Mouse (Mus musculus) midbrain, postnatal 0 days (tissue): ENCODE data around the gene Als2. TPM values are rescaled to one million over a fixed set of nuclear protein-coding genes. Genes with fewer than 3 reads are reported as not detected.

ENCODE experiments used
- ATAC-seq: fragments of 200-750 bp; cut with Nextera tagmentation; 2 replicates; pipeline ENCODE4 v1.8.0; 2017; ENCODE audit warnings: moderate number of reproducible peaks, mild to moderate bottlenecking, moderate TSS enrichment, moderate library complexity; ENCODE audit not compliant: low FRiP score
- DNase-seq: peaks from one replicate; pipeline ENCODE4 v3.0.0-alpha.2; 2015; ENCODE audit warnings: low spot score
- H3K27ac ChIP-seq: fragments of 300-500 bp; sonication (generic); 2 replicates; pipeline ENCODE4 v1.5.1; 2014; ENCODE audit warnings: low read depth, mild to moderate bottlenecking, low read length, mixed read lengths
- H3K27me3 ChIP-seq: fragments of 300-500 bp; sonication (generic); 2 replicates; pipeline ENCODE4 v1.6.1; 2014; ENCODE audit warnings: low read length, control low read depth, mixed read lengths; ENCODE audit not compliant: insufficient read depth
- H3K36me3 ChIP-seq: fragments of 300-500 bp; sonication (generic); 2 replicates; pipeline ENCODE4 v1.6.1; 2014; ENCODE audit warnings: low read length, control low read depth, mixed read lengths; ENCODE audit not compliant: insufficient read depth
- H3K4me1 ChIP-seq: fragments of 300-500 bp; sonication (generic); 2 replicates; pipeline ENCODE4 v1.6.1; 2014; ENCODE audit warnings: mild to moderate bottlenecking, control low read depth, antibody characterized with exemption, low read length, mixed read lengths; ENCODE audit not compliant: insufficient read depth
- H3K4me2 ChIP-seq: fragments of 300-500 bp; sonication (generic); 2 replicates; pipeline ENCODE4 v1.6.1; 2014; ENCODE audit warnings: low read depth, mild to moderate bottlenecking, low read length, mixed read lengths; ENCODE audit not compliant: poor library complexity, severe bottlenecking
- H3K4me3 ChIP-seq: fragments of 300-500 bp; sonication (generic); 2 replicates; pipeline ENCODE4 v1.5.1; 2014; ENCODE audit warnings: low read depth, mild to moderate bottlenecking, low read length, moderate library complexity
- H3K9ac ChIP-seq: fragments of 300-500 bp; sonication (generic); replicated peaks from 2 replicates; pipeline ENCODE4 v1.6.1; 2014; ENCODE audit warnings: mild to moderate bottlenecking, low read length, moderate library complexity, mixed read lengths; ENCODE audit not compliant: poor library complexity, severe bottlenecking
- H3K9me3 ChIP-seq: fragments of 300-500 bp; sonication (generic); 2 replicates; pipeline ENCODE4 v1.6.1; 2016; ENCODE audit warnings: low read length, control low read depth
- CTCF ChIP-seq: IDR thresholded peaks from 2 replicates; pipeline ENCODE4 v1.5.1; 2016; ENCODE audit warnings: antibody characterized with exemption, mild to moderate bottlenecking
- WGBS: fragments of 180-500 bp; shearing (Covaris S2); extraction: QIAGEN DNeasy Blood & Tissue Kit; methylation state at CpG from one replicate; pipeline ENCODE4 v1.1.7; 2014; 5-methylcytosine and 5-hydroxymethylcytosine counted together
- polyA plus RNA-seq: library from polyadenylated mRNA; unstranded; fragments of >200 nt; fragmentation: Nextera tagmentation; extraction: Ambion mirVana; gene quantifications from 2 replicates; pipeline ENCODE4 v1.2.1, GENCODE M21; 2015
- total RNA-seq: library from RNA; depleted of rRNA; stranded (reverse); fragments of >200 nt; gene quantifications from 2 replicates; pipeline ENCODE4 v1.2.3, GENCODE M21; 2014

Gene Als2
- total and polyA plus RNA-seq, 2 experiments from 2014 or later, result 13.2 to 37.7 TPM

DNA sequence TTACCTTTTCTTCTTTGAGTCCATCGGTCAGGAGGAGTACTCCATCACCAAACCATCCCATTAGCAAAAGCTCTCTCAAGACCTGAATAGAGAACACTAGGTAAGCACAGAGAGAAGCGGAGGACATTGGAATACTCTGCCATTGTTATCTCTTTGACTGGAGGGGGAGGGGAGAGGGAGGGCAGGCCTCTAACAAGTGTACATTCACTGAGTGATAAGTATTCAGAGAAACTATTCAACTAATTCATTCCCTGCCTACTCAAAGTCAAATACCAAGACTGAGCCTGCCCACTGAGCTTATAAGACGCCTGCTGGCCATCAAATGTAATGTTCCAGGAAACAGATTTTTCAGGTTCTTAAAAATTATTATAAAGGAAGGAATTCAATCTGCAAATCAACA, 16.7 kb downstream of the Als2 start:
- H3K9ac ChIP-seq, result no peak overlapping the region
- H3K36me3 ChIP-seq, result peaks cover 10% of the 10 kb centered on the region
- DNase-seq, result no peak
- H3K4me1 ChIP-seq, result no peaks in the 10 kb centered on the region
- no peak for ATAC-seq
- 76% methylated on average over 3 of the region's 3 CpGs for WGBS
- H3K9me3 ChIP-seq, result no peaks in the 10 kb centered on the region
- no peak for TF ChIP-seq CTCF
- no peaks in the 10 kb centered on the region for H3K27me3 ChIP-seq
- H3K27ac ChIP-seq, result no peak overlapping the region
- H3K4me2 ChIP-seq, result no peak overlapping the region
- H3K4me3 ChIP-seq, result no peak overlapping the region

DNA sequence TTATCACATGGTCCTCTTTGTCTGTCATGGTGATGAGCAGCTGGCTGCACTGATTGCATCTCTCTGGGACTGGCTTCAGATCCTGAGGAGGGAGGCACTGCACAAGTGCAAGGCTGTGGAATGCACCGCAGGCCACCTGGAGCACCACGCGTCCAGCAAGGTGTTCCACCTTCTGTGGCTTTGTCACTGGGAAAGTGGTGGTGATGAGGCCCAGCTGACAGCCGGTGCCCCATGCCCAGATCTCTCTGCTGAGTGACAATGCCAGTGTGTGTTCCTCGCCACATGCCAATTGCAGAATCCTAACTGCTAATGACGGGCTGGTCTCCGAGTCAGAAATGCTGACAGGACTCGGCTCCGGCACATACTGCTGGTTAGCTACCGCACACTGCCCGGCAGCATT, 21.6 kb downstream of the Als2 start:
- Histone ChIP-seq H3K4me2 (no peak overlapping the region), H3K9me3 (no peaks in the 10 kb centered on the region), H3K27ac (no peak overlapping the region), H3K4me3 (no peak overlapping the region), H3K36me3 (peaks cover 22% of the 10 kb centered on the region), H3K4me1 (no peaks in the 10 kb centered on the region), H3K27me3 (no peaks in the 10 kb centered on the region), H3K9ac (no peak overlapping the region)
- ATAC-seq, result no peak
- TF ChIP-seq CTCF, result no peak
- 93% methylated on average over 11 of the region's 11 CpGs for WGBS
- DNase-seq, result peak; percentile 21

DNA sequence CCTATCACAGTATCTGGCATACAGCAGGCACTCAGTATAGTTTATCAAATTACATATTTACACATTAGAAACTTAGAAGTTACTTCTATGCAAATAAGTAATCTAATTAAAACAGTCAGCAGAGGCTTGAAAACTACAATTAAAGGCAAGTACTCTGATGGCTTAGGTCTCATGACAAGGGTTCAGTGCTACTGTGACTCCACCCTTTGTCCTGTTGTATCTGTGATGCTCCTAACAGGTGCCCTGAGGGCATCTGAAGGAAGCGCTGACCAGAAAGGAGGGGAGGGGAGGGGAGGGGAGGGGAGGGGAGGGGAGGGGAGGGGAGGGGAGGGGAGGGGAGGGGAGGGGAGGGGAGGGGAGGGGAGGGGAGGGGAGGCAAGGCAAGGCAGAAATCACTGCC, 24.1 kb downstream of the Als2 start:
- Histone ChIP-seq H3K4me3 (no peak overlapping the region), H3K9ac (no peak overlapping the region), H3K4me1 (no peaks in the 10 kb centered on the region), H3K27me3 (no peaks in the 10 kb centered on the region), H3K4me2 (no peak overlapping the region), H3K36me3 (peaks cover 30% of the 10 kb centered on the region), H3K9me3 (no peaks in the 10 kb centered on the region), H3K27ac (no peak overlapping the region)
- ATAC-seq (no peak), DNase-seq (no peak)
- TF ChIP-seq CTCF, result no peak
- WGBS, result no CpG with 5 or more reads among the region's 1 CpGs

DNA sequence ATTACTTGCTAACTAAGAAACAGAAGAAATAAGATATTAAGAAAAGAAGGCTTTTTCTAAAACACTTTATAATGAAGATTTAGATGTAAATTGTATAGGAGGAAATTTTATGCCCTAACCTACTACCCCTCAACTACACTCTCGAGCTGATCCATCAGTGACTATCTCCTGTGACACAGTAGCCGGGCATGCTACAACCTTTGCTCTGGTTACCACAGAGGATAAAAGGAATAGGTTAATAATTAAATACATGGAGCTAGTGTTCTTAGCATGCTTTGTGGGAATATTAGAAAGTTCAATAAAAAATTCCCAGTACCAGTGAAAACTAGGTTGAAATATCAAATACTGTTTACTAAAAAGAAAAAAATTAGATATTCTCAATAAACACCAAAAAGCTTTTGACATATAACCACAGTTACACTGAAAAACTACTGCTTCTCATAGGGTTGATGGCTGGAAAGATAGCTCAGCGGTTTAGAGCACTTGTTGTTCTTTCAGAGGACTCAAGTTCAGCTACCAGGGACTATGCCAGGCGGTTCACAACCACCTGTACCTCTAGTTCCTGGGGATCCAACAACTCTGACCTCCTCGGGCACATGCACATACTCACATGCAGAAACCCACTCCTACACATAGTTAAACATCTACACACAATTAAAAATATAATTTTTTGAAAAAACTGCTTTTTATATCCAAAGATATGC, 24.8 kb downstream of the Als2 start:
- DNase-seq (no peak), ATAC-seq (no peak)
- H3K4me1 ChIP-seq, result no peaks in the 10 kb centered on the region
- 84% methylated on average over 5 of the region's 5 CpGs for WGBS
- no peak overlapping the region for H3K27ac ChIP-seq
- H3K9ac ChIP-seq, result no peak overlapping the region
- no peaks in the 10 kb centered on the region for H3K27me3 ChIP-seq
- no peak for TF ChIP-seq CTCF
- H3K36me3 ChIP-seq, result peaks cover 25% of the 10 kb centered on the region
- H3K4me2 ChIP-seq, result no peak overlapping the region
- no peak overlapping the region for H3K4me3 ChIP-seq
- no peaks in the 10 kb centered on the region for H3K9me3 ChIP-seq

DNA sequence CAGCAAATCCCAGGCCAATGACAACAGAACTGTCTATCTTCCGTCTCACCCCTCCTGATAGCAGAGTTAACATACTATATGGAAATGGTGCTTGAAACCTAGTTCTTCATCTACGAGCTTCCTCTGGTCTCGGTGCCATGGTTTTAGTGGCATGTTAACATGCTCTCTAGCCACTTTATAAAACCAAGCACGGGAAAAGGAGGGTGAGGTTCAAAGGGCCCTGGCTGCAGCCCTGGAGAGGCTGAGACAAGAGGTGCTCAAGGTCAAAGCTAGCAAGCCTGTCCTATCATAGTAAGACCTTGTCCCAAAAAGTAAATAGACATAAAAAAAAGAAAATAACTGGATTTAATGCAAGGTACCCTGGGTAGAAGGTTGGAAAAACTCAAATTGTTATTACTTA, 25.4 kb downstream of the Als2 start:
- ATAC-seq (no peak), DNase-seq (no peak)
- 91% methylated on average over 4 of the region's 4 CpGs for WGBS
- Histone ChIP-seq H3K36me3 (peaks cover 25% of the 10 kb centered on the region), H3K4me1 (no peaks in the 10 kb centered on the region), H3K4me3 (no peak overlapping the region), H3K4me2 (no peak overlapping the region), H3K9ac (no peak overlapping the region), H3K27ac (no peak overlapping the region), H3K27me3 (no peaks in the 10 kb centered on the region), H3K9me3 (no peaks in the 10 kb centered on the region)
- no peak for TF ChIP-seq CTCF

DNA sequence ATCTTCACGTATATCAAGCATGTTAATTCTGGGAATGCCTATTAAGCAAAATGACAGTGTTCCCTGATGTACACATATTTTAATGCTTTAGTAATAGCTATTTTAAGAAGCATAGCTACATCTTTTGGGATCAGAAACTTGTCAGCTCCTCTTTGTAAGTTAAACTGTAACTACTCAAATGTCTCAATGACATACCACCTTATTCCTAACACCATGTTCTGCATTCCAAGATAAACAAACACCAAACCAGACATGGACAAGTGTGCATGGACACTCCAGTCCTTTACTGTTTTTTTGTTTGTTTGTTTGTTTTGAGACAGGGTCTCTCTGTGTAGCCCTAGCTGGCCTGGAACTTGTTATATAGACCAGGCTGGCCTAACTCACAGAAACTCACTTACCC, 28.7 kb downstream of the Als2 start:
- Histone ChIP-seq H3K4me1 (no peaks in the 10 kb centered on the region), H3K27ac (no peak overlapping the region), H3K9ac (no peak overlapping the region), H3K4me2 (no peak overlapping the region), H3K9me3 (no peaks in the 10 kb centered on the region), H3K36me3 (peaks cover 22% of the 10 kb centered on the region), H3K27me3 (no peaks in the 10 kb centered on the region), H3K4me3 (no peak overlapping the region)
- WGBS, result 93% methylated on average over 1 of the region's 1 CpGs
- no peak for ATAC-seq
- TF ChIP-seq CTCF, result no peak
- no peak for DNase-seq
